Mouse (Mus musculus) spleen, postnatal 10 days (tissue): ENCODE measurements around the gene Crygn.

ENCODE experiments used
- DNase-seq, 2 experiments: peaks; one replicate each; pipeline ENCODE4 v3.0.0; 2021 to 2022; ENCODE audit warnings: low spot score in 2 of 2

Crygn gene

GRCm38 (mm10) chr5:24711615-24712014 lies 46.2 kb downstream of the Crygn start:
- no peak for DNase-seq

GRCm38 (mm10) chr5:24709962-24710361 lies 47.8 kb downstream of the Crygn start:
- no peak for DNase-seq

GRCm38 (mm10) chr5:24704615-24705014 lies 53.2 kb downstream of the Crygn start:
- DNase-seq = no peak

GRCm38 (mm10) chr5:24701271-24701670 lies 56.5 kb downstream of the Crygn start:
- no peak for DNase-seq
